Mouse (Mus musculus): ENCODE measurements around the gene Acadl.

The Acadl gene

GRCm38 (mm10) chr1:66792838-66793466 lies 70.1 kb downstream of the Acadl start:
- no peak for DNase-seq (ENCODE audit: low read depth, low spot score)

- DNase-seq (ENCODE audit: low read depth, low spot score) = no peak
Measured at GRCm38 (mm10) chr1:66782296-66782695, 80.8 kb downstream of the Acadl start.

GRCm38 (mm10) chr1:66781027-66781426 lies 82.0 kb downstream of the Acadl start:
- no peak for DNase-seq (ENCODE audit: low read depth, low spot score)
